Mouse (Mus musculus) adrenal gland, postnatal 14 days (tissue): ENCODE results near the gene Aldh18a1. TPM values are rescaled to one million over a fixed set of nuclear protein-coding genes. Genes with fewer than 3 reads are reported as not detected.
"Not testable (repeated sequence)": the region's sequence is repeated elsewhere in the genome, so short reads cannot be mapped to it uniquely, and the experiment has no call there.

Experiments
- DNase-seq: peaks from one replicate; pipeline ENCODE4 v3.0.0; 2021; ENCODE audit warnings: mixed read lengths
- total RNA-seq: library from RNA; stranded (reverse); gene quantifications from 2 replicates; pipeline ENCODE4 v1.2.3, GENCODE M21; 2021

The Aldh18a1 gene
- total RNA-seq, 1 experiment from 2014 or later: 17.7 TPM

DNA sequence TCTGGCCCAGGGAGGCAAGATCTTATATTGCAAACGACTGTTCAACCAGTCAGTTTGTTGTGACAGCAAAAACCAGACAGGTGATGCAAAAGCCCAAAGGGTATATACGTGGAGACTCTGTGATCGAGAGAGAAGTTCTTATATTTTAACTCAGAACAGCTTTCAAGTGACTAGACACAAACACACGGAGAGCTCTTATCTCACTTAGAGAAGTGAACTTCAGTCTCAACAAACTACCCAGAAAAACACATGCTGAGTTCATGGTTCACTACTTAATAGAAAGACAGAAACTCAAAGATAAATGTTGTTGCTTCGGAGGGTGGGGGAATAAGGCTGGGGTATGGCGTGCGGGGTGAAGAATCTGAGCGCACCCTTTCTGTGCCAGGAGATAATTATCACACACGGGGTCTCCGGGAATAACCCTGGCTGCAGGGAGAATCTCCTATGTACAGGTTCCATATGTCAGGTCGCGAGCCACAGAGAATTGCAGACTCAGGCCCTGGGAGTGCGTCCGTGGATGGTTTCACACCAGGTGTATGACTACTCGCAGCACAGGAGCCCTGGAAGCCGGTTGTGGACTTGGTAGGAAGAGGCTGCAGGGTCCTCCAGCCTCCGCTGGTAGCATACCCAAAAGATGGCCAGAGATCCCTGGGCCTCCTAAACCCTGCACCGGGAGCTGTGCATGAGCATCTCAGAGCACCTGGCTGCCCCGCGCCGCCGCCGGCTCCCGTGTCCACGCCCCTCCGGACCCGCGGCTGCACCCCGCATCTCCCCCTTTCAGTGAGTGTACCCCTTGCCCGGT lies 571 bp downstream of the Aldh18a1 start:
- no peak for DNase-seq

GRCm38 (mm10) chr19:40586908-40587307 lies 1.4 kb downstream of the Aldh18a1 start:
- no peak for DNase-seq

DNA sequence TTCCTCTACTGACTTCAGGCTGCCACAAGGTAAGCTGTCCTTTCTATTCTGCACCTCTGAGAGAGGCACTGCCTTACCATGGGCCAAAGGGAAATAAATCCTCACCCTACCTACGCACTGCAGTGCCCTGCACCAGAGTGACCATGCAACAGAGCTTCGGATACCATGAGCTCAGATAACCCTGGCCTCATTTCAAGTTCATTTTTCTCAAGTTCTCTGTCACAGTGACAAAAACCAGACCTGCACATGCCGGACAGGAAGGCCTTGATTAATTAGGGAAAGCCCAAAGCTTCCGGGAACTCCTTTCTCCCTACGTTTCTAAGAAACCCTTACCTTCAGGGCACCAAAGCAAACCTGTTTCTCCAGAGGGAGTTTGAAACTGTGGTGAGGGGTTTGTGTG lies 6.6 kb downstream of the Aldh18a1 start:
- peak; percentile 24 for DNase-seq

DNA sequence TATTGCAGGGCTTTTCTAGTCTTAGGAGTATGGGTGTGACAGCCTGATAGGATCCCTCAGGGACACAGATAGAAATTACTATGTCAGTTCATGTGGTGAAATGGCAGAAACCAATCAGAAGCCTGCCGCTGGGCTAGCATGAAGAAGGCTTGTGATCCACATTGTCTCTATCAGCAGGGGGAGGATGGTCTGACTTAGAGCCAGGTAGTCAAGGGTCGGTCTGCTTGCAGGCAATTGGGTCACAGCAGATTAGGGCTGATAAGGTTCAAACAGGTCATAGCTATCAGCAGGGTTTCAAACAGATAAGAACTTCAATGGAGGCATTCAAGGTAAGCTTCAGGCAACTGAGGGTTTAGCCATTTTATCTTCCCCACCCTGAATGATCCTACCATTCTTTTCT lies 7.4 kb downstream of the Aldh18a1 start:
- DNase-seq: no peak

GRCm38 (mm10) chr19:40575438-40575837 lies 12.8 kb downstream of the Aldh18a1 start:
- DNase-seq: no peak

DNA sequence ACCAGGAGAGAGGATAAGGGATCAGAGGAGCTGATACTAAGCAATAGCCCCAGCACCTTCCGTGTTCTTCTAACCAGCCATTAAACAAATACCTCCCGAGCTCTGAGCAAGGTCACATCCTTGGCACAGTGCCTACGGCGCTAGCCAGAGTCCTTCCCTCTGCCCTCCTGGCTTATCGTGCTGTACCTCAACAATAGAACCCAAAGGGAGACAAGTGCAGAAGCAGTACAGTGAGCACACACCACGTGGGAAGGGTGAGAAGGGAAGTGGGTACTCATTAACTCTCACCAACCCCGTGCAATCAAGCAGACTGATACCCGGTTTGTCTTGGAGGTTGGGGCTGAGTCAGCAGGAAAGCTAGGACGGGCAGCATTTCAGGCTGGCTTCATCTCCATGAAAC lies 17.5 kb downstream of the Aldh18a1 start:
- peak; percentile 82 for DNase-seq

DNA sequence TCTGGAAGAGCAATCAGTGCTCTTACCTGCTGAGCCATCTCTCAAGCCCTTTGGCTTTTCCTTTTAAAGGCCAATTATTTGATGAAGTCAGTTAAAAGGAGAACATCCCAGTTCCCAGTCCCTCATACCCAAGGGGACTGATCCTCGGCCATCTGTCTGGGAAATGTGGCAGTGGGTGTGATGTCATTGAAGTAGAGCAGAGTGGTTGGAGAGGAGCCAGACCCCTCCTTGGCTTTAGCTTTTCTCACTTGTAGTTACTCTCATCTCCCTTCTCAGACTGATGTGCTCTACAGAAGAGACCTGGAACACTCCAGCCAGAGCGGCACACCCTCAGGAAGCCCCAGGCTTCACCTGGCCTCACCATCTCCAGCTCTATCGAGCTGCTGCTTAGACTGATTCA lies 20.6 kb downstream of the Aldh18a1 start:
- DNase-seq: no peak

DNA sequence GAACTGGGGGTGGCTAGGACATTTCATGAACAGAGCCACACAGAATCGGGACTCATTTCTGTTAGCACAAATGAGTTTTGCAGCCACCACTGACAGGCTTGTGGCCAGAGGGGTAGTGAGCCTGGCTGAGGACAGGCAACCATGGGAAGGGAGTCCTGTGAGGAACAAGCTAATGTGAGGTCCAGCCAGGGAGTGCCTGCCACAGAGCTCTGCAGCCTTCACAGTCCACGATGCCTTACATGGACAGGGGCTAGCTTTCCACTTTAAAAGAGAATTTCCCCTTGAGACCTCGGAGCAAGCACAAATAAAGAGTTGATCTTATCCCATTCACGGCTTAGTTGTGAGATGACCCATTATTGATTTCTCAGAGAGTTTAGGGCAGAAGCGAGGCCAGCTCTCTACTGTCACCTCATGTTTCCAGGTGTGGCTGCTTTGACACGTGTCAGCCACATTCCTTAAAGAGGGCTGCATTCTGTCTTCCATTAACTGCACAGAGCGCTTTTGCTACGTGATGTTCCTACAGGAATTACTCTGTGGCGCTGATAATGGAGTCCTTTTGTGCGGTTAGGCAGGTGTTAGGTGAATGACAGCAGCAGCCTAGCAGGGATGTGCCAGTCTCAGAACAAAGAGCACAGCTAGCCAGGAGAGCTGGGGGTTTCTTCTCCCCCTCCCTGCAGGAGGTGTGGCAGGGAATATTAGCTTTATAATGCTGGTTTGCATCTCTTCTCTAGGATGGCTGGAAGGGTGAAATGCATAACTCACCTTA lies 24.2 kb downstream of the Aldh18a1 start:
- DNase-seq: no peak

- DNase-seq: not testable (repeated sequence)
Observed at GRCm38 (mm10) chr19:40561521-40561920, 26.7 kb downstream of the Aldh18a1 start.

GRCm38 (mm10) chr19:40556029-40556428 lies 32.2 kb downstream of the Aldh18a1 start:
- no peak for DNase-seq

GRCm38 (mm10) chr19:40555136-40555535 lies 33.1 kb downstream of the Aldh18a1 start:
- no peak for DNase-seq

GRCm38 (mm10) chr19:40554343-40554742 lies 33.9 kb downstream of the Aldh18a1 start:
- no peak for DNase-seq

DNA sequence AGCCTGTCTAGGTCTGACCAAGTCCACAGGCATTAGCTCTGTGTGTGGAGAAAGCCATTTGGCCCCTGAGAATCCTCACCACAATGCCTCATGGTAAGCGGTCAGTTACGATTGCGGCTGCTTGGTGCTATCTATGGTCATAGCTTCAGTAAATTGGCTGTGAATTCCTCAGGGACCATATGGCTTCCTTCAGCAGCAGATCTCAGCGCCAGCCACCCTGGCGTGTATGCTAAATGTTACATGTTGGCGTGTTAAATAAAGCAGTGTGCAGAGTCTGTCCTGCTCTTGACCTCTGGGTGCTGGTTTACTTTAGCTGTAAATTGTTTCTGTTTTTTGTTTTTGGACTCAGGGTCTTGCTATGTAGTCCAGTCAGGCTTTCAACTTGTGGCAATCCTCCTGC lies 34.4 kb downstream of the Aldh18a1 start:
- DNase-seq: no peak

GRCm38 (mm10) chr19:40553014-40553789 lies 35.1 kb downstream of the Aldh18a1 start:
- no peak for DNase-seq

DNA sequence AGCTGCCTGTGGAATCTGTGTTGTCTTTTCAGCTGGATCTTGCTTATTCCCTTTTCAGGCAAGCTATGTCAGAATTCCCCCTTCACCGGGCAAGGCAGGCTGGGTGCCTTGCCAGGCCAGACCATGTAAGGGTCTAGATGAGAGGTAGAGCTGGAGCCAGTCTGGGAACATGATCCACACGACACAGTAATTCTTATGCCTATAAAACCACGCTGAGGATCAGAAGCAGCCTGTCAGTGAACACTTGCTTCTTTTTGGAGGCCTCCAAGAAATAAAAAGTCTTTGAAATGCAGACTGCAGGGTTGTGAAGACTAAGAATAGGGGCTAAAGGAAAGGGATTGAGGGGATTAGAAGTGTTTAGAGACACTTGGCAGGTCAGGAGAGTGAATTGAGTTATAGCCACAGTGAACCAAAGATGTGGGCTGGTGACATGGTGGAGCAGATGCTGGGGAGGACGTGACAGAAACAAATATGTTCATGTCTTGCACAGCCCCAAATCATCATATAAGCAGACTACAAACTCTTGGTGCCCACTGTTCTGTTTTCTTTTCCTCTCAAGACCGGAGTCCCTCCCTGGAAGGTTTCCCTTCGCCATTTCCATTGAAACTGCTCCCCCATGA lies 38.6 kb downstream of the Aldh18a1 start:
- no peak for DNase-seq

DNA sequence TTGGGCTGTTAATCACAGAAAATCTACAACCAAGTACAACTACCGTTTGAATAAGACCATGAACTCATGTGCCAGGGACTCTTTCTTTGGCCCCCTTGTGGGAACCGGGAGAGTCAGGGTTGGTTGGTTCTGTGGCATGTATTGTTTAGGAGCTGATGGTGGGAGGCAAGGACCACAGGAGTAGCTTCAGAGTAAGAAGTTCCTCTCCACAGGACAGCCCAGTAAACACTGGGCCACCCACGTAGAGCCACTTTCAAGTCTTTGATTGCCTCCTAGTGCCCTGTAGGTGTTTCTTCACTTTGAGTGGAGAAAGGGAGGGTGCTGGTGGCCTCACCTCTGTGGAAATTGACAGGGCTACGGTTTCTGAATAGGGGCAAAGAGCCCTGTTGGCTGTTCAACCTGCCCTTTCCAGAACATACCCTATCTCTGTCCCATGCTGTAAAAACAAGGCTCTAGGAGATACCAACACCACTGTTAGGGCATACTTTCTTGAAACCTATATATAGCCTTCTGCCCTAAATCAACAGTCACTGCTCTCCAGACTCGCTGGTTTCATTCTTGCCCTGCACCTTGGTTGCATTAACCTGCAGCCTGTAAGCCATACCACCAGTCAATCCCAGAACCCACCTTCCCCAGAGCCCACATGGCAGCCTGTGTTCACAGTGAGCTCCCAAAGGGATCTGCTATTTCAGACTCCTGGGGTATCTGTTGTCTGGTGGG lies 39.3 kb downstream of the Aldh18a1 start:
- DNase-seq: no peak

DNA sequence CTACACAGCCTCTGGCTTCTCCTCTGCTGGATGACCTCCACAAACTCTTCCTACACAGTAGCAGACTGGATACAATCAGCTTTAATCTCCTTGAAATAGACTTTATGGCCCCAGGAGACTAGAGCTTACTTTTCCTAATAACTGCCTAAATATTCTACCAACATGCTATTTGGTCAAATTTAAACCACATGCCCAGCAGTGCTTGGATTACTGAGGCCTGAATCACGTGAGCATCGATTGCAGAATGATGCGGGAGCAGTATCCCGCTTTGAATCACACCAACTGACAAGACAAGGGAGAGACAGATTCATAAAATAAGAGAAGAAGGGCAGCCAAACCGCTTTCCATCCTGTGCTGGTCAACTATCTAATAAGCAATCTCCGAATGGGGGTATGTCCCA lies 39.9 kb downstream of the Aldh18a1 start:
- DNase-seq: no peak

DNA sequence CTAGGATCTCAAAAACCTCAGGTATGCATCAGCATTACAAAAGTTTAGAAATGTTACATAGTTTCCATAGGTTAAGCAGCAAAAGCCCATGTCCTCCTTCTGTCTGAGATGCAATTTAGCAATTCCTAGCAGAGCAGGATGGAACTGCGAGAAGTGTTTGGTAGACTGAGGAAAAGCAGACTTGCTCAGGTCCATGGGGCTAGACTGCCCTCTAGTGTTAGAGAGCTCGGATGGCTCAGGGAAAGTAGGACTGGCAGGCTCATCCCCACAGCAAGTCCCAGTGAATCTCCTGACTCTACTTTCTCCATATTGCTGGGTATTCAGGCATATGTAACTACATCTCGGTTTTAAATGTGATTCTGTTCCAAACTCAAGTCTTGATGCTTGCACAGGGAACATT lies 43.4 kb downstream of the Aldh18a1 start:
- peak; percentile 66 for DNase-seq

DNA sequence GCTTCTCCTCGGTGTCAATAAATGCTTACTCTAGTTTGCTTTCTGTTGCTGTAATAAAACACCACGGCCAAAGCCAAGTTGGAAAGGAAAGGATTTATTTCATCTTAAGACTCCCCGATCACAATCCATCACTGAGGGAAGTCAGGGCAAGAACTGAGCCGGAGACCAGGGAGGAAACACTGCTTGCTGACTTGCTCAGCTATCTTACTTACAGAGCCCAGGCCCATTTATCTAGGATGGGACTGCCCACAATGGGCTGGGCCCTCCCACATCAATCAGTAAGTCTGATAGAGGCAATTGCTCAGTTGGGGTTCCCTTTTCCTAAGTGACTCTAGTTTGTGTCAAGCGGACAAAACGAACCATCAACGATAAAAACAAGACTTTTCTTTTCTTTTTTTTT lies 45.5 kb downstream of the Aldh18a1 start:
- no peak for DNase-seq

GRCm38 (mm10) chr19:40536526-40536925 lies 51.7 kb downstream of the Aldh18a1 start:
- DNase-seq: no peak

DNA sequence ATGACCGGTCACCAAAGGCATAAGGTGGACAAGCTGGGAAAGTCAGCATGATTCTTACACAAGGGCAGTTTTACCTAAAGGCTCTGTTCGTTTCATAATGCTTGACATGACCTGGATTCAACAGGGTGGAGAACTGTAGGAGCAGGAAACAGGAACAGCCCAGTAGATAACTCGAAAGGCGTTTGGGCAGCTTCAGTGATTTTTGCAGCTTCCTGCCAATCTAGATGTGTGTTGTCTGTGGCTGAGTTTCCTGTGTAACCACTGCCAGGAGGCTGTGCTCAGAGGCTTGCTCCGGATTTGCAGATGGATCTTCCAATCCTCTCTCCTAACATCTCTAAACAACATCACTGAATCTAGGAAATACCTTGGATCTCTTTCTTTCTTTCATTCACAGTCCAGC lies 55.7 kb downstream of the Aldh18a1 start:
- DNase-seq: no peak

GRCm38 (mm10) chr19:40530323-40530722 lies 57.9 kb downstream of the Aldh18a1 start:
- DNase-seq: peak; percentile 38
